Mouse (Mus musculus) cerebellum, postnatal 10 days (tissue): ENCODE measurements at regions not wholly inside any gene's neighbourhood (a gene's known extent, or its start where the extent isn't known, plus 50 kb on each side); places are given as distances from the start of the nearest gene placed in this dataset.

Experiments
- DNase-seq, 2 experiments: peaks; one replicate each; pipeline ENCODE4 v3.0.0; 2021; ENCODE audit warnings: mixed read lengths in 2 of 2

GRCm38 (mm10) chr9:61297385-61297784 lies 74.8 kb upstream of the Tle3 start:
- DNase-seq: no peak

GRCm38 (mm10) chr9:61299873-61300560 lies 72.1 kb upstream of the Tle3 start:
- DNase-seq: no peak

- no peak for DNase-seq
These were observed 71.1 kb upstream of the Tle3 start for GRCm38 (mm10) chr9:61301070-61301469.

GRCm38 (mm10) chr9:61302724-61303123 lies 69.4 kb upstream of the Tle3 start:
- DNase-seq: no peak

- DNase-seq: no peak
These were observed 65.9 kb upstream of the Tle3 start for GRCm38 (mm10) chr9:61306306-61306705.

GRCm38 (mm10) chr9:61309096-61309495 lies 63.1 kb upstream of the Tle3 start:
- no peak for DNase-seq

GRCm38 (mm10) chr9:61309768-61310493 lies 62.2 kb upstream of the Tle3 start:
- DNase-seq: peak; percentile 47 to 75

GRCm38 (mm10) chr9:61310574-61310973 lies 61.6 kb upstream of the Tle3 start:
- DNase-seq: no peak

GRCm38 (mm10) chr9:61311604-61312003 lies 60.6 kb upstream of the Tle3 start:
- DNase-seq: no peak

GRCm38 (mm10) chr9:61314630-61315179 lies 57.5 kb upstream of the Tle3 start:
- DNase-seq: no peak

GRCm38 (mm10) chr9:61315371-61316298 lies 56.5 kb upstream of the Tle3 start:
- peak; percentile 71 to 89 for DNase-seq

- no peak for DNase-seq
These were observed 55.7 kb upstream of the Tle3 start for GRCm38 (mm10) chr9:61316442-61316841.

- peak; percentile 58 to 78 for DNase-seq
These were observed 52.4 kb upstream of the Tle3 start for GRCm38 (mm10) chr9:61319721-61320120.

- no peak for DNase-seq
These were observed 50.9 kb upstream of the Tle3 start for GRCm38 (mm10) chr9:61321314-61321713.

GRCm38 (mm10) chr9:61321825-61322224 lies 50.3 kb upstream of the Tle3 start:
- peak; percentile 87 to 91 for DNase-seq

- no peak for DNase-seq
These were observed 49.8 kb upstream of the Tle3 start for GRCm38 (mm10) chr9:61322333-61322732.
